Mouse (Mus musculus): ENCODE measurements at regions not wholly inside any gene's neighbourhood (a gene's known extent, or its start where the extent isn't known, plus 50 kb on each side); places are given as distances from the start of the nearest gene placed in this dataset.

- TF ChIP-seq POLR2A (IDR thresholded peaks at IDR 0.05; ENCODE audit: low read depth, low read length) (no peak), CTCF (IDR thresholded peaks at IDR 0.05; ENCODE audit: extremely low read depth, insufficient read depth, insufficient read length, insufficient replicate concordance) (no peak)
These were observed 229.0 kb upstream of the Ercc4 start for GRCm38 (mm10) chr16:12880481-12880880.
